Mouse (Mus musculus): ENCODE measurements around the gene Stkld1.
"Not testable (repeated sequence)": the region's sequence is repeated elsewhere in the genome, so short reads cannot be mapped to it uniquely, and the experiment has no call there.

The Stkld1 gene

GRCm38 (mm10) chr2:26933304-26934055 lies at the start of gene Stkld1, which contains the start of gene Surf4:
Gene Stkld1 (plus strand): TSS chr2:26934047.
Gene Surf4 (minus strand): TSS chr2:26933928.
- DNase-seq (ENCODE audit: low spot score in 2 of 2), result peak; percentile 90 to 94

- not testable (repeated sequence) for DNase-seq (ENCODE audit: low spot score in 2 of 2)
These were observed 48.3 kb upstream of the Stkld1 start for GRCm38 (mm10) chr2:26885541-26885940.

GRCm38 (mm10) chr2:26886170-26886569 lies 47.7 kb upstream of the Stkld1 start:
- not testable (repeated sequence) for DNase-seq (ENCODE audit: low spot score in 2 of 2)

GRCm38 (mm10) chr2:26895898-26896297 lies 37.9 kb upstream of the Stkld1 start:
- DNase-seq (ENCODE audit: low spot score in 2 of 2), result no peak

- DNase-seq (ENCODE audit: low spot score in 2 of 2), result no peak
These were observed 33.1 kb upstream of the Stkld1 start for GRCm38 (mm10) chr2:26900731-26901130.

- no peak for DNase-seq (ENCODE audit: low spot score in 2 of 2)
These were observed 31.9 kb upstream of the Stkld1 start for GRCm38 (mm10) chr2:26901834-26902400.

GRCm38 (mm10) chr2:26902467-26903220 lies 31.2 kb upstream of the Stkld1 start, which contains the start of gene Surf6:
Gene Surf6 (minus strand): TSS chr2:26902879.
- peak; percentile 96 for DNase-seq (ENCODE audit: low spot score in 2 of 2)

GRCm38 (mm10) chr2:26903311-26903710 lies 30.5 kb upstream of the Stkld1 start:
- no peak for DNase-seq (ENCODE audit: low spot score in 2 of 2)

GRCm38 (mm10) chr2:26905936-26906335 lies 27.9 kb upstream of the Stkld1 start:
- no peak for DNase-seq (ENCODE audit: low spot score in 2 of 2)

GRCm38 (mm10) chr2:26906431-26906830 lies 27.4 kb upstream of the Stkld1 start:
- no peak for DNase-seq (ENCODE audit: low spot score in 2 of 2)

GRCm38 (mm10) chr2:26907109-26907508 lies 26.7 kb upstream of the Stkld1 start:
- DNase-seq (ENCODE audit: low spot score in 2 of 2), result peak; percentile 54 to 58

- DNase-seq (ENCODE audit: low spot score in 2 of 2), result no peak
These were observed 25.0 kb upstream of the Stkld1 start for GRCm38 (mm10) chr2:26908710-26909386.

GRCm38 (mm10) chr2:26909387-26909784 lies 24.5 kb upstream of the Stkld1 start:
- DNase-seq (ENCODE audit: low spot score in 2 of 2), result no peak

GRCm38 (mm10) chr2:26910124-26910993 lies 23.5 kb upstream of the Stkld1 start, which contains the start of the genes Med22 and Rpl7a:
Gene Med22 (minus strand): TSS chr2:26910677.
Gene Rpl7a (plus strand): TSS chr2:26910764.
- peak; percentile 99 for DNase-seq (ENCODE audit: low spot score in 2 of 2)

GRCm38 (mm10) chr2:26910994-26911765 lies 22.7 kb upstream of the Stkld1 start:
- no peak for DNase-seq (ENCODE audit: low spot score in 2 of 2)

- DNase-seq (ENCODE audit: low spot score in 2 of 2), result no peak
These were observed 21.5 kb upstream of the Stkld1 start for GRCm38 (mm10) chr2:26912253-26912770.

- no peak for DNase-seq (ENCODE audit: low spot score in 2 of 2)
These were observed 20.3 kb upstream of the Stkld1 start for GRCm38 (mm10) chr2:26913416-26914147.

- DNase-seq (ENCODE audit: low spot score in 2 of 2), result no peak
These were observed 19.5 kb upstream of the Stkld1 start for GRCm38 (mm10) chr2:26914148-26914941.

Measured in natural killer cell, adult 2 months (primary cell).